Mouse (Mus musculus): ENCODE measurements at regions not wholly inside any gene's neighbourhood (a gene's known extent, or its start where the extent isn't known, plus 50 kb on each side); places are given as distances from the start of the nearest gene placed in this dataset.

DNA sequence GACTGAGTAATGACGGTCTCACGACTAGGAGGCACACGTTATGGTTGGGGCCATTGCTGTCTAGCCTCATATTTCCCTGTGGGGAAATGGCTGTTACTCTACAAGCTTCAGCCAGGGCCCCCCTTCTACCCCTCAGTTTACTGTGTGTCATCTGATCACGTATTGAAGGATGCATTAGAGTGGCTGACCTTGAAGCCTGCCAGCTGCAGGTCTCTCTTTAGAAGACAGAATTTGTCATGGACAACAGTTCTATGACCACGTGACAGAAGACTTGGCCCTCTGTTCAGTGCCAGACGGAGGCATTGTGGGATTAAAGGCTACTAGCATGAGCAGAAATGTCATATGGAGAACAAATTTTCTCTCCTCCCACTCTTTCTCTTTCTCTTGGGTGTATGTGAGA, 115.6 kb downstream of the Gas1 start:
- TF ChIP-seq CTCF (IDR thresholded peaks at IDR 0.05) = no peak
- TF ChIP-seq EP300 (IDR thresholded peaks at IDR 0.05) = no peak
